Mouse (Mus musculus): Measurements from ENCODE around the gene Zim1. TPM values are rescaled to one million over a fixed set of nuclear protein-coding genes. Genes with fewer than 3 reads are reported as not detected.

Zim1 gene
- total and polyA plus RNA-seq, 2 experiments from 2014 or later = 6.3 to 26.2 TPM

DNA sequence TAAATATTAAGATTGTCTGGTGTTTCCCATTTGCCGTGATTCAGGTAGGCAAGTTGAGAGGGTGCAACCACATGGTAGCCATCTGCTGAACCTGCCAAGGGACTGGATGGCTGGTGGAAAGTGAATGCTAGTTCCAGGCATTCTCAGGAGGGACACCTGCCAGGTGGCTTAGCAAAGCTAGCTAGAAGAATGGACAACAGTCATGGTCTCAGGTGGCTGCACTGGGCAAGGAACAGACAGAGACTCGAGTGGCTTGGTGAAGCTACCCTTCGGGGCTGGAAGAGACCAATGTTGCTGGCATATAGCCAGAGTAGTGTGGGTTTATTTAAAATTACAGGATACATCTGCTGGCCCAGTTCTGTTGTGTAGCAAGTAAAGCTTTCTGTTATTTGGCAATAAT is 60.4 kb downstream of the Zim1 start:
- 83% methylated on average over 3 of the region's 3 CpGs for WGBS
- H3K4me1 ChIP-seq (ENCODE audit: insufficient read depth, low read length) = no peaks in the 10 kb centered on the region
- TF ChIP-seq CTCF (IDR thresholded peaks at IDR 0.05; ENCODE audit: low read depth) = no peak
- DNase-seq (ENCODE audit: low spot score) = no peak
- ATAC-seq = no peak
- H3K9me3 ChIP-seq (ENCODE audit: low read length) = peaks cover 2% of the 10 kb centered on the region; the same call in 1 of the 2 replicates
- H3K27me3 ChIP-seq (ENCODE audit: insufficient read depth, low read length) = no peaks in the 10 kb centered on the region
- no peak overlapping the region for H3K4me3 ChIP-seq (ENCODE audit: low read length)
- no peak overlapping the region for H3K27ac ChIP-seq
- H3K4me2 ChIP-seq (ENCODE audit: low read depth, low read length) = no peak overlapping the region
- H3K36me3 ChIP-seq (ENCODE audit: insufficient read depth, low read length) = no peaks in the 10 kb centered on the region
- H3K9ac ChIP-seq (replicated peaks; ENCODE audit: low read length) = no peak overlapping the region

Other genes starting within 250 kb of the Zim1 start
- not detected in 2 replicates for gene Olfr1336, start 240.3 kb downstream of the Zim1 start, total RNA-seq (2014; rRNA removed)
- not detected in 2 replicates for gene Olfr1336, start 240.3 kb downstream of the Zim1 start, polyA plus RNA-seq (2015; fragmentation: Nextera tagmentation; extraction: Ambion mirVana)
- gene Olfr1346, start 229.3 kb downstream of the Zim1 start, total RNA-seq (2014; rRNA removed) = not detected in 2 replicates
- gene Olfr1346, start 229.3 kb downstream of the Zim1 start, polyA plus RNA-seq (2015; fragmentation: Nextera tagmentation; extraction: Ambion mirVana) = not detected in 2 replicates
- not detected in 2 replicates for gene Olfr5, start 209.5 kb downstream of the Zim1 start, total RNA-seq (2014; rRNA removed)
- not detected in 2 replicates for gene Olfr5, start 209.5 kb downstream of the Zim1 start, polyA plus RNA-seq (2015; fragmentation: Nextera tagmentation; extraction: Ambion mirVana)
- gene Olfr1347, start 196.7 kb downstream of the Zim1 start, total RNA-seq (2014; rRNA removed) = not detected in 2 replicates
- not detected in 2 replicates for gene Olfr1347, start 196.7 kb downstream of the Zim1 start, polyA plus RNA-seq (2015; fragmentation: Nextera tagmentation; extraction: Ambion mirVana)
- not detected in 2 replicates for gene Olfr1348, start 187.7 kb downstream of the Zim1 start, total RNA-seq (2014; rRNA removed)
- gene Olfr1348, start 187.7 kb downstream of the Zim1 start, polyA plus RNA-seq (2015; fragmentation: Nextera tagmentation; extraction: Ambion mirVana) = not detected in 2 replicates
- gene Olfr1349, start 173.5 kb downstream of the Zim1 start, total RNA-seq (2014; rRNA removed) = 0.18 TPM in 1 of 2 replicates, not detected in the other
- gene Olfr1349, start 173.5 kb downstream of the Zim1 start, polyA plus RNA-seq (2015; fragmentation: Nextera tagmentation; extraction: Ambion mirVana) = 0.08 TPM in 1 of 2 replicates, not detected in the other
- not detected in 2 replicates for gene Olfr1350, start 131.6 kb downstream of the Zim1 start, total RNA-seq (2014; rRNA removed)
- gene Olfr1350, start 131.6 kb downstream of the Zim1 start, polyA plus RNA-seq (2015; fragmentation: Nextera tagmentation; extraction: Ambion mirVana) = not detected in 2 replicates
- 122 and 132 TPM in 2 replicates for gene Peg3, start 34.0 kb upstream of the Zim1 start, total RNA-seq (2014; rRNA removed)
- gene Peg3, start 34.0 kb upstream of the Zim1 start, polyA plus RNA-seq (2015; fragmentation: Nextera tagmentation; extraction: Ambion mirVana) = 67.6 and 75.5 TPM in 2 replicates
- gene Usp29, start 34.1 kb upstream of the Zim1 start, total RNA-seq (2014; rRNA removed) = 67.4 and 69.2 TPM in 2 replicates
- 30.4 and 32.1 TPM in 2 replicates for gene Usp29, start 34.1 kb upstream of the Zim1 start, polyA plus RNA-seq (2015; fragmentation: Nextera tagmentation; extraction: Ambion mirVana)

Data from hindbrain, postnatal 0 days (tissue).